Mouse (Mus musculus): ENCODE measurements around the gene Gm9046.
"Not testable (repeated sequence)": the region's sequence is repeated elsewhere in the genome, so short reads cannot be mapped to it uniquely, and the experiment has no call there.

The Gm9046 gene

GRCm38 (mm10) chr10:118343155-118343554 lies at the start of gene Gm9046:
Gm9046 (minus strand) TSS chr10:118343255.
- DNase-seq, result not testable (repeated sequence)

GRCm38 (mm10) chr10:118370443-118370842 lies 27.4 kb upstream of the Gm9046 start:
- peak; percentile 86 for DNase-seq

- DNase-seq, result no peak
These were observed 26.5 kb upstream of the Gm9046 start for GRCm38 (mm10) chr10:118369518-118369917.

GRCm38 (mm10) chr10:118354005-118354404 lies 10.9 kb upstream of the Gm9046 start, which contains the start of gene Gm9049:
Gm9049 (minus strand) TSS chr10:118354105.
- not testable (repeated sequence) for DNase-seq

- not testable (repeated sequence) for DNase-seq
These were observed 5.5 kb upstream of the Gm9046 start, which contains the start of gene Gm9048 for GRCm38 (mm10) chr10:118348579-118348978. Gm9048 (minus strand) TSS chr10:118348679.

- not testable (repeated sequence) for DNase-seq
These were observed 5.3 kb downstream of the Gm9046 start, which contains the start of gene Gm9045 for GRCm38 (mm10) chr10:118337731-118338130. Gm9045 (minus strand) TSS chr10:118337831.

- not testable (repeated sequence) for DNase-seq
These were observed 10.7 kb downstream of the Gm9046 start, which contains the start of gene Gm9044 for GRCm38 (mm10) chr10:118332308-118332707. Gm9044 (minus strand) TSS chr10:118332408.

- not testable (repeated sequence) for DNase-seq
These were observed 16.2 kb downstream of the Gm9046 start, which contains the start of gene Gm9040 for GRCm38 (mm10) chr10:118326869-118327268. Gm9040 (minus strand) TSS chr10:118326969.

- no peak for DNase-seq
These were observed 24.0 kb downstream of the Gm9046 start for GRCm38 (mm10) chr10:118319024-118319423.

GRCm38 (mm10) chr10:118302133-118302532 lies 40.9 kb downstream of the Gm9046 start:
- DNase-seq, result not testable (repeated sequence)

GRCm38 (mm10) chr10:118294938-118295337 lies 48.1 kb downstream of the Gm9046 start, which contains the start of gene Iltifb:
Iltifb (minus strand) TSS chr10:118295038.
- no peak for DNase-seq
